Mouse (Mus musculus): ENCODE results near the gene Fbxo27.
"Not testable (repeated sequence)": the region's sequence is repeated elsewhere in the genome, so short reads cannot be mapped to it uniquely, and the experiment has no call there.

The Fbxo27 gene

DNA sequence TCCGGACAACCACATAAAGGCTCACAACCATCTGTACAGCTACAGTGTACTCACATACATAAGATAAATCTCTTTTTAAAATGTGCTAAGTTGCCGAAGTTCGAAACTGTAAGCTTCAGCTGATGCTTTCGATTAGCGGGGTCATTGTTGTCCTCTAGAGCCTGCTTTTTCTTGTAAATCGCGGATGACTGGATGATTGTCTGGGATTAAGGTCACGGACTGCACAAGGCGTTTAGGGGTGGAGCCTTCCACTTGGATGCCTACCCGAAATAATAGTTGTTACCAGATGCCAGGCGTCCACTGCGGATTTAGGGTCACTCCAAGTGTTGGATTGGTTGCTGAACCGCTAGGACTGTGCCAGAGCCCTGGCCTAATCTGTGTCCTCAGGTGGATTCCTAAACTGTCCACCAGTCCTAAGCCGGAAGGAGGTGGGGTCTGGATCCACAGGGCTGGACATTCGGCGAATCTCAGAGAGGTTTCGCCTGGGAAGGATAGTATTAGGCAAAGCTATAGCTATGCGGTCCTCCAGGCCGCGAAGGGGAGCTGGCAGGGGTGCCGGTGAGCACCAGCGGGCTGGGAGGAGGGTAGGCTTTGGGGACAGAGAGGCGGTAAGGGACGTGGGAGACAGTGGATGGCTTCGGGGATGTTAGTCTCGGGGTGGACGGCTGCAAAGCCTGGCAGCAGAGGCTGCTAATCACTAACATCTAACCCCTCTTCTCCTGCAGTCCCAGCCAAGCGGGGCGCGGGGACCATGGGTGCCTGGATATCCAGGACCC, at the start of gene Fbxo27:
Gene Fbxo27, plus strand, starts transcription at position 305 of the 776 bp plus-strand sequence.
- DNase-seq, result no peak

GRCm38 (mm10) chr7:28645366-28645765, 47.3 kb upstream of the Fbxo27 start:
- no peak for DNase-seq

DNA sequence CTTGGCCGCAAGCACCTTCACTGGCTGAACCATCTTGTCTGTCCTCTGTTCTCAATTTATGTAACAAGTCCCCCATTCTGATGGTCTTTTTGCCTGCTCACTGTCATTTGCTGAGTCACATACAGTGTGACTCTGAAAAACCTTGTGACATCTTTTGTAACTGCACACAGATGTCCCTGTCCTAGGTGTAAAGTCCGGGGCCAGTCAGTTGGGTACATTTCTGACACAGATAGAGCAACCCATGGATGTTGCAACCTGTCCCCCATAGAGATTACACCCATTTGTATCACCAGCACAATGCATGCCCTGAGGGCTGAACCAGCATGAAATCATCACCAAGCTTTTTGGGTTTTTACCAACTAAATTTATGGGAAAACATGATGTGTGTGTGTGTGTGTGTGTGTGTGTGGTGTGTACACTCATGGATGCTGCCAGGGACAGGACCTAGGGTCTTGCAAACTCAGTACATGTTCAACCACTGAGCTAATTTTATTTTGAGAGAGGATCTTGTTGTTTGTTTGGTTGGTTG, 46.6 kb upstream of the Fbxo27 start:
- DNase-seq, result no peak

GRCm38 (mm10) chr7:28647016-28647415, 45.6 kb upstream of the Fbxo27 start:
- DNase-seq, result no peak

GRCm38 (mm10) chr7:28651157-28651556, 41.5 kb upstream of the Fbxo27 start:
- DNase-seq, result no peak

DNA sequence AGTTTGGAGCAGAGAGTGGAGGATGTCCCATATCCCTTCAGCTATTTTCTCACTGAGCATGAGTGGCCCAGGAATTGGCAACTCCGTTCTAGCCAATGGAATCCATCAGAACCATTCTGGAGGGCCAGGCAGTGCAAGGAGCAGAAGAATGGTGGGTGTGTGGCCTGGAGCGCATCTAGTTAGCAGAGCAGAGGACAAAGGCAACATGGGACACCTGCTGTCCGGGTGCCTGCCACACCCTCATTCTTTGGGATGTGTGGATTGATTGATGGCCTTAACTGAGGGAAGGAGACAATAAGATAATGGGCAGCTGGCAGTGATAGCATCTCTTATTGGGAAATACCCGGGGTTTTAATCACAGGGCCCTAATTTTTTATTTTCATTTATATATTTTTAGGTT, 36.2 kb upstream of the Fbxo27 start:
- no peak for DNase-seq

GRCm38 (mm10) chr7:28665620-28666579, 26.7 kb upstream of the Fbxo27 start:
- DNase-seq, result no peak

DNA sequence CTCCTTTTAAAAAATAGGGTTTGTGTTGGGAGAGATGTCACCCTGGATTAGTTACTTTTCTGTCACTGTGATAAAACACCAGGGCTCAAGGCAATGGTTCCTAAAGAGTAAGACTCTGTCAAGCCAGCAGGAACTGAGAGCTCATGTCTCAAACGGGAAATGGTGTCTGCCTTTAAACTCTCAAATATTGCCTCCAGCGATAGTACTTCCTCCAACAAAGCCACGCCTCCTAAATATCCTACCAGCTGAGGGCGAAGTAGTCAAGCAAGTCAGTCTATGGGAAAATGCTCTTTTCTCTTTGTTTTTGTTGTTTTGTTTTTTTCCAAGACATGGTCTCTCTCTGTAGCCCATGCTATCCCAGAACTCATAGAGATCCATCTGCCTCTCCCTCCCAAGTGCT, 21.5 kb upstream of the Fbxo27 start:
- DNase-seq, result no peak

DNA sequence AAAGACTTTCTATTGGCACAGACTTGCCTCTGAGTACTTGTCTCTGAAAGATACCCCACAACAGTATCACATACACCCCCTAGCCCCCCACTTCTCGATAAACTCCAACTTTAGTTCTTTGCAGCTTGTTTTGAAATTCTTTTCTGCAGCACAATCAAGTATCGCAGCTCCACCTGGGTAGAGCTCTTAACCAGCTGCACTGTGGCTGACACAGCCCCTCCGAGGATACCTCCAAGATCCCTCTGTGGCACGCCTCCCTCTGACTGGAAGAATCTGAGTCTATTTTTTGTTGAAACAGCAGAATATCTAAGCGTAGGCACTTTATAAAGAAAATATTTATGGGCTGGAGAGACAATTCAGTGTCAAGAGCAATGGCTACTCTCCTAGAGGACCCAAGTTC, 20.4 kb upstream of the Fbxo27 start:
- no peak for DNase-seq

GRCm38 (mm10) chr7:28672786-28673185, 19.9 kb upstream of the Fbxo27 start:
- not testable (repeated sequence) for DNase-seq

DNA sequence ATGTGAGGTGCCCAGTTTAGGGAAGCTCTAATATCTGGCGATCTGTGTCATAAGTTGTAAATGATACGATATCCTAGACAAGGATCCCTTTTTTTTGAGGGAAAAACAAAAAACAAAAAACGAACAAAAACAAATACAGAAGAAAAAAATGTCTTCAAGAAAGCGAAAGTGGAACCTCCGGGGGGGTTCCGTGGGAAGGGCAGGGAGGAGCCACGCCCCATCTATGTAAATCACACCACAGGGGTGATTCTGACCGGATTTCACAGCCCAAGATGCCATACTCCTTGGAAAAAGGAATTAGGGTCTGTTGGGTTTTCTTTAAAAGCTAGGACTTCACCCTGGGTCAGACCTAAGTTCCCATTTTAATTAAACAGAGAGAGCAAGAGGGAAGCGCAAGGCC, 17.7 kb upstream of the Fbxo27 start:
- DNase-seq, result no peak

DNA sequence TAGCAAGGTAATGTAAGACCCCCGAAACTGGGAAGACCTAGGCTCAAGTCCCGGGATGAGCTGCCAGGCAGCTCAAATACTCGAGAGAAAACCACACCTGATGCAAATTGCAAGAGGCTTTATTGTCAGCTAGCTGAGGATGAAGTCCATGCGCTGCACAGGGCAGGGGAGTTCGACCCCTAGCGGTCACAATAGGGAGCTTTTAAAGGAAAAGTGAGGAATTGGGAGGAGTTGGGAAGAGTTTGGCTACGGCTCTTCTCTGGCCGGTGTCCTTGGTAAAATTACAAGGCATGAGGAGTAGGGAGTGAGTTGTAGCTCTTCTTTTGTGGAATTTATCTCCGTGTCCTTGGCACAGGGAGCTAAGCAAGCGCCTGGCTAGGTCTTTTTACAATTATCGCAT, 16.9 kb upstream of the Fbxo27 start:
- DNase-seq, result peak; percentile 14

GRCm38 (mm10) chr7:28676811-28677541, 15.7 kb upstream of the Fbxo27 start:
- DNase-seq, result no peak

DNA sequence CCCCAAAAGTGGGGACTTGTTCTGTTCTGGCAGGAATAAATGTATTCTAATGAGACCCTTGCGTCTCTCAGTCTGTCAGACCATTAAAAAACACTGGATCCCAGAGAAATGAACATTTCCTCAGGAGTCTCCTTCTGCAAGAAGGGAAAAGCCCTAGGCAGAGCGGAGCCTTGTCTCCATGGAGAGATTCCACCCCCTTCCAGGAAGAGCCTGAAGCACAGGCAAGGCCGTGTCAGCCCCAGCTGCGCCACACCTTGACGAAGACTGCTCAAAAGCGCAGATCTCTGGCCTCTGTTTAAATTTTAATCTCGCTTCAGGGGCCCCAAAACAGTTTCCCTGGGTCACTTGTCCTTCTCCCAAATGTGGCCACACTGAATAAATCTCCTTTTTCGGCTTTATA, 15.0 kb upstream of the Fbxo27 start:
- DNase-seq, result no peak

DNA sequence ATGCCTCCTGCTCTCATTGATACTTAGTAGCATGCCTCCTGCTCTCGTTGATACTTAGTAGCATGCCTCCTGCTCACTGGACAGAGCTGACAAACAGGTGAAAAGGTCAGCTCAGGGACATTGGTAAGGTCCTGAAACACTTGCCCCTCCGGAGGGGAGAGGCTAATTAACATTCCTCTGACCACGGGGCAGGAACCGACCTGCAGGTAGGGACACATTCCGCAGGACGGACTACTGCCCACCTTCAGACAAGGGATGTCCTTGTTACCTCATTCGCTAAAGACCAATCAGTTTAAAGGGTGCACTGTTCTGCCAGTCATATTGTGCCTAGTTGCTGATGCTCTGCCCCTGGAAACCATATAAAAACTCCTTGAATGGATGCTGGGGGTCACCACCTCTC, 1.6 kb upstream of the Fbxo27 start:
- DNase-seq, result no peak

DNA sequence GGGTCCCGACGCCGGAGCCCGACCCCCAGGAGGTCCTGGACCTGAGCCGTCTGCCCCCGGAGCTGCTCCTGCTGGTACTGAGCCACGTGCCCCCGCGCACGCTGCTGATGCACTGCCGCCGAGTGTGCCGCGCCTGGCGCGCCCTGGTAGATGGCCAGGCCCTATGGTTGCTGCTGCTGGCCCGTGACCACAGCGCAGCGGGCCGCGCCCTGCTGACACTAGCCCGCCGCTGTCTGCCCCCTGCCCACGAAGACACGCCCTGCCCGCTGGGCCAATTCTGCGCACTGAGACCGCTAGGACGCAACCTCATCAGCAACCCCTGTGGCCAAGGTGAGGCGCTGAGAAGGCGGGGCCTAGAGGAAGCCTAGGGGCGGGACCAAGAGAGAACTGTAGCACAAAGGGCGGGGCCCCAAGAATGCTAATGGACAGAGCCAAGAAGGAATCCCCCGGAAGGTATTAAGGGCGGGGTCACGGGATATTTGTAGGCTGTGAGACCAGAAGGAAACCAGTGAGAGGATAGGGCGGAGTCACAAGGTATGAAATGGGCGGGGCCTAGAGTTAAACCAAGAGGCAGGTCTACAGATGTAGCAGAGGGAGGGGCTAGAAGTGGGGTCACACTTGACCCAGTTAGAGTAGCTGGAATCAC, 795 bp downstream of the Fbxo27 start:
- DNase-seq, result peak; percentile 54 to 69

DNA sequence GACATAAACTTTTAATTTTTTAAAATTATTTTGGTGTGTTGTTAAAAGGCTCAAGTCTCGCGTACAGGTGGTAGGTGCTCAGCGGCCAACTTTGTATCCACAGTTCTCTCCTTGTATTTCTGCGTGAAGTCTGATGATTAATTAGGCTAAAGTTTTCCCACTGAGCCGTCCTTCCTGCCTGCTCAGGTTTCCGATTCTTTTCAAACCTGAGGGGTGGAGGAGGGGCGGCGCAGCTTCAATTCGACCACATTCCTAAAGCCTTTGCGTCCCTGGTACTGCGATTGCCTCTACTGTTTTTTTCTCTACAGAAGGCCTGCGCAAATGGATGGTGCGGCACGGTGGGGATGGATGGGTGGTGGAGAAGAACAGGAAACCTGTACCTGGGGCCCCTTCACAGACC, 1.8 kb downstream of the Fbxo27 start:
- DNase-seq, result no peak

- DNase-seq, result no peak
These were observed 2.4 kb downstream of the Fbxo27 start for GRCm38 (mm10) chr7:28694966-28695511.

DNA sequence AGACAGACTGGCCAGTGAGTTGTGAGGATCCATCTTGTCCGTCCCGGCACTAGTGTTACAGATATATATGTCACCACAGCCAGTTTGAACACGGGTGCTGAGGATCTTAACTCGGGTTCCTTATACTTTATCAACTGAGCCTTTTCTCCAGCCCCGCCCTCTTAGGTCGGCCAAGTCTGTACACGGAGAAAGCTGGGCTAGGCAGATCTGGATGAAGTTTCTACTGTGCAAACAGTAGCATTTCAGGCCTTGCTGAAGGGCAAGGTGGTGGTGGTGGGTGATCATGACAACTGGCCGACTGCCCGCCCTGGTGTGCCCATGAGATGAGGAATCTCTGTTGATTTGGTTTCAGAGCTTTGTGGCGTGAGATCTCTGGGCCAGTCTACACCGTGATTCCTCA, 4.6 kb downstream of the Fbxo27 start:
- DNase-seq, result no peak

DNA sequence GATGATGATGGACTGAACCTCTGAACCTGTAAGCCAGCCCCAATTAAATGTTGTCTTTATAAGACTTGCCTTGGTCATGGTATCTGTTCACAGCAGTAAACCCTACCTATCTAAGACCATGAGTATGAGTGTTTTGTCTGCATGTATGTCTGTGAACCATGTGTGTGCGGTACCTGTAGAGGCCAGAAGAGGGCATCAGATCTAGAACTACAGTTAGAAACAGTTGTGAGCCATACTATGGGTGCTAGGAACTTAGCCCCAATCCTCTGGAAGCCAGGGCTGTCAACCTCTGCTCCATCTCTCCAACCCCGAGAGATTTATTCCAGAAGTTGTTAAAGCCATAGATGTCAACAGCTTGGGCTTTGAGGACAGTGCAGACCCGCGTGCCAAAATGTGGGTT, 7.6 kb downstream of the Fbxo27 start:
- no peak for DNase-seq

- DNase-seq, result not testable (repeated sequence)
These were observed 8.7 kb downstream of the Fbxo27 start for GRCm38 (mm10) chr7:28701306-28701705.

DNA sequence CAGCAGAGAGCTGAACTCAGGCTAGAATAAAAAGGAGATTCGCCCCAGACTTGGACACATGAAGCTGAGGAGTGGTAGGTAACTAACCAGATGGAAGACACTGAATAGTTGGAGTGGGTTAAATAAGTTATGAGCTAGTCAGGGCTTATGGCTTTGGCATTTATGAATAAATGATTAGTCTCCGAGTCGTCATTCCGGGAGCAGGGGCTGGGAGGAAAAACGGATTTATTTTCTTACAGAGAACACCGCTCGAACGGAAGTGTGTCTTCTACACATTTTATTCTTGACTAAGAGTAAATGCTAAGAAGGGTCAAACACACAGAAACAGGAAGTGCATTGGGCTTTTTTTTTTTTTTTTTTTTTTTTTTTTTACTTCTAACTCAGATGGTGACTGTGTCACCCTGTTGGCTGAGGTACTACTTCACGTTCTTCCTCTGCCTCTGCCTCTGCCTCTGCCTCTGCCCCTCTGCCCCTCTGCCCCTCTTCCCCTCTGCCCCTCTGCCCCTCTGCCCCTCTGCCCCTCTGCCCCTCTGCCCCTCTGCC, 10.0 kb downstream of the Fbxo27 start:
- no peak for DNase-seq

Measured in kidney, adult 8-10 months (tissue).